Mouse (Mus musculus) gonadal fat pad, adult 2 months (tissue): ENCODE measurements around the gene Kel. TPM values are rescaled to one million over a fixed set of nuclear protein-coding genes. Genes with fewer than 3 reads are reported as not detected.

Experiments used
- DNase-seq: peaks from one replicate; pipeline ENCODE4 v3.0.0-alpha.2; 2012; ENCODE audit warnings: low read depth
- polyA plus RNA-seq: library from polyadenylated mRNA; depleted of rRNA; stranded (reverse); fragments of >200 nt; gene quantifications from 2 replicates; pipeline ENCODE4 v1.2.3, GENCODE M21; 2012; rRNA removed

Kel gene
- polyA plus RNA-seq, 1 experiment, result 0.22 TPM

DNA sequence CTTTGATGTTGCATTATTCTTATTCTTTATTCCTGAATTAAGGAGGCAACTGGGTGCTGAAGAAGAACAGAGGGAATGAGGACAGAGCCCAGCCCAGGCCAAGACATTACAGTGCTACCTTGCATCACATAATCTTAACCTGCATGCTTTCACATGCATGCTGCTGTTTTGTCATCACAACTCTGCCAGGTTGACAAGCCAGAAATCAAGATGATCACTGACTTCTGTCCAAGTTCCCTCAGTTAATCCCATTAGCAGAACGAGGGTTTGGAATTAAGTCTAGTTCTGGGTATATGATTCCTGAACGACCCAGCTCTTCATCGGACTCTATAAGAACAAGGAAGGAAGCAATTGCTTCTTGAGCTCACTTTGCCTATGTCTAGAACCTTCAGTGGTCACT lies 57.9 kb downstream of the Kel start:
- DNase-seq, result peak; percentile 61

DNA sequence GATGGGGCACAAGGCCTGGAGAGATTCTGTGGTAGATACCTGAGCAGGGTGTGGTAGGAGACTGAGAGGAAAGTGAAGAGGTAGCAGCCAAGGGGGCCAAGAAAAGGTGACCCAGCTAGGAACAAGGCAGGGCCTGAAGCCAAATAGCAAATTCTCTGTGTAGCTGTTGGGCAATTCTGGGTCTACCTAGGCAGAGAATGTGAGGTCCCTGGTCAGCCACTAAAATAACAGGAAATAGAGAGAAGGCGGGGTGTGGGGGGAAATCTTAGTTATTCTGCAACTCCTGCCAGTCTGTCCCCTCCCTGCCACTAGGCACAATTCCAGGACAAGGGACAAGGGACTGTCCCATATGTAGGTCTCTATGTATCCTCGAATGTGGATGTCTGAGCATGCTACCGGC lies 60.9 kb downstream of the Kel start:
- DNase-seq, result no peak

DNA sequence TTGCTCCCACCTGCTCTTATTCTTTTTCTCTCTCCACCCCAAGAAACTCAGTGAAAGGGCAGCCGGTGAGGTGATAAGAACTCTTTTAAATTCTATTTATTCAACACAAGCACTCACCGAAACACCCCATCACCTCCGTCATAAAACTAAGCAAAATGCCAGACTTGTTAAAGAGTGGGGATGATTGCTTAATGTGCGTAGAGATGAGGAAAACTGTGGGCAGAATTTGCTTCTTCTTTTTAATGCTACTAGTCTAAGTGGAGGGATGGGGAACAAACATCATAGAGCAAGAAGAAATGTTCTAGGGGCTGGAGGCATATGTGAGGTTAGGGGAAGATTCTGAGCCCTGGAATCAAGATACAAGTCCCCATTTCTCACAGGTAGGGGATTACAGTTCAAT lies 61.4 kb downstream of the Kel start:
- no peak for DNase-seq

DNA sequence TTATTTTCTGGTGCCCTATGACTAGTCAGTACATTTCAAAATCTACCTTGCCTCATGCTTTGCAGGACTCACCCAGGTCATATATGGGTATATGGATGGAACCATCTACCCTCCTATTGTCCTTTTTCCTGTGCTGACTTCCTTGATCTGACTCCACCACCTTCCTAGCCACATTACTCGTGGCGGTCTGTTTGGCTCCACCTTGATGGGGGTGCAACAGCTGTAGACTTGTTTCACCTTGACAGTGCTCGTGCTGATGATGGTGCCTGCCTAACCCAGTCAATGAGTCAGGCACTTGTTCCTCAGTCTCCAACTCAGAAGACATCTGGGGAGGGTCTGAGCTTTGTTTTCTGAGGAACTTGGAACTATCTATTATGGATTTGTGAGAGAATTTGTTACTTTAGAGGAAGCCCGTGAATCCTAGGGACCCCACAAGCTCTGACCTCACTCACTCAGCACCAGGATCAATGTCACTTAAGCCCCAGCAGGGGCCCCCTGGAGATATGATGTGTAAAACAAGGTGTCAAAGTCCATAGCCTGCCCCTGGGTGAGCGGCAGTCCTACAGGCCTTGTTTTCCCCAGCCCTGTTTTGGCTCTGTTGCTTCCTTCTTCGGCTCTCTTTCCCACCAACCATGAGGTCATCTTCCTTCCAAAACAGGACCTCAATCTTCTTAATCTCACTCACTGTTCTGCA lies 62.8 kb downstream of the Kel start:
- no peak for DNase-seq

DNA sequence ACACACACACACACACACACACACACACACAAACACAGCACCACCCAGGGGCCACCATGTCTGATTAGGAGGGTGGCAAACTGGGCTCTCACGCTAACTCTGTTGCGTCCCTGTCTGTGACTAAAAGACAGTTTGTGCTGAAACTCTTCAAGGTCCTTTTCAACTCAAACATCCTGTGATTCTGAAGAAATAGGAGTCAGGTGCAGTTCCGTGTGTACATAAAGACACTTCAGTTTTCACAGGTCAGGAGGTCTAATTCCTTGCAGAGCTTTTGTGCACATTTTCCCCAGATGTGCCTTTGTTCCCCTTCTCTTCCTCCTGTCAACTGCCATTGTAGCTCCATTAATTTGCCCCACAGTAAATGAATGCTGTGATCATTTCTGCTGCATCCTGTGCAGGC lies 63.7 kb downstream of the Kel start:
- no peak for DNase-seq

DNA sequence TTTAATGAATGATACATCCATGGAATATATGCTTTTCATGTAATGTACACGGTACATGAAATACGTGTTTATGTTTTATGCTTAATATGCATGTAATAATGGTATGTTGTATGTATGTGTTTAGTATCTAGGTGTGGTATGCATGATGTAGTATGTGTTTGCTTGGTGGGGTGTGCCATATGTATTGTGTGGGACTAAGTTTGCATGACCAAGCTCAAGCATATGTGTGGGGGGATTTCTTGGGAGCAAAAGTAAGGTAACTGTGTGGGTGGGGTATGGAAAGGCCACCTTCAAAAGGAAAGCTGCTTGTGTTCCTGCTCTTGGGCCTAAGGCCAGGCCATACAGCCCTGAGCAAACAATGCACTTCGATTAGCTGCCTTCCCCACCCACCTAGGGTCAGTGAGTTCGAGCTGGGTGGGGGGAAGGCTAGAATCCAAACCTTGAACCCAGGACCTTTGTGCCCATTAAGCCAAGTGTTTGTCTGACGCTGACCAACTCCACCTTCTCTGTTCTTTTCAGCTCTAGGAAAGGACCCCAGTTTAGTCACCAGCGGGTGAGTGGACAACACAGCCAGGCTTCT lies 66.1 kb downstream of the Kel start:
- DNase-seq, result no peak

DNA sequence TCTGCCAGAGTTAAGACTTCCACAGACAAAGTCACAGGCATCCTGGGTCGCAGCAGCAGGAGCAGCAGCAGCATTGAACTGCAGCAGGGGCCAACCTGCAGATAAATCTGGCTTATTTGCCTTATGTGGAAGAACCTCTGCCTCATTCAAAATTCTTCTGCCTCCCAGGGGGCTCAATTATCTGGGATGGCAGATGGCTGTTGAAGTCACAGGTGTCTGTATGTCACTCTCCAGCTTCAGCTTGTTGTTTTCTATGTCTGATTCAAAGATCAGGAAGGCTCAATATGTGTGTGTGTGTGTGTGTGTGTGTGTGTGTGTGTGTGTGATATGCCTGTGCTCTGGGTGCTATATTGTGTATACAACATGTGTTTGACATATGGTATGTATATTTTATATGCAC lies 66.7 kb downstream of the Kel start:
- DNase-seq, result no peak

Other genes with a start within 250 kb of the Kel start
- gene Prss1, start 245.4 kb downstream of the Kel start, polyA plus RNA-seq, result not detected in 2 replicates
- gene Prss2, start 182.6 kb downstream of the Kel start, polyA plus RNA-seq, result 1.1 and 10.5 TPM in 2 replicates
- gene Ephb6, start 98.9 kb downstream of the Kel start, polyA plus RNA-seq, result 29.5 and 30.2 TPM in 2 replicates
- gene Trpv6, start 67.9 kb downstream of the Kel start, polyA plus RNA-seq, result 33.6 and 45.4 TPM in 2 replicates
- 0.20 TPM in 1 of 2 replicates, not detected in the other for gene Trpv5, start 23.6 kb downstream of the Kel start, polyA plus RNA-seq
- 2.7 and 2.8 TPM in 2 replicates for gene Llcfc1, start 19.9 kb downstream of the Kel start, polyA plus RNA-seq
- gene Olfr459, start 70.8 kb upstream of the Kel start, polyA plus RNA-seq, result 0.12 TPM in 1 of 2 replicates, not detected in the other
- not detected in 2 replicates for gene Pip, start 143.2 kb upstream of the Kel start, polyA plus RNA-seq
- not detected in 2 replicates for gene Sval2, start 148.7 kb upstream of the Kel start, polyA plus RNA-seq
- not detected in 2 replicates for gene Sval1, start 247.3 kb upstream of the Kel start, polyA plus RNA-seq